8 mouse cellular contexts compared by ENCODE assay signal in the genomic region with DNA sequence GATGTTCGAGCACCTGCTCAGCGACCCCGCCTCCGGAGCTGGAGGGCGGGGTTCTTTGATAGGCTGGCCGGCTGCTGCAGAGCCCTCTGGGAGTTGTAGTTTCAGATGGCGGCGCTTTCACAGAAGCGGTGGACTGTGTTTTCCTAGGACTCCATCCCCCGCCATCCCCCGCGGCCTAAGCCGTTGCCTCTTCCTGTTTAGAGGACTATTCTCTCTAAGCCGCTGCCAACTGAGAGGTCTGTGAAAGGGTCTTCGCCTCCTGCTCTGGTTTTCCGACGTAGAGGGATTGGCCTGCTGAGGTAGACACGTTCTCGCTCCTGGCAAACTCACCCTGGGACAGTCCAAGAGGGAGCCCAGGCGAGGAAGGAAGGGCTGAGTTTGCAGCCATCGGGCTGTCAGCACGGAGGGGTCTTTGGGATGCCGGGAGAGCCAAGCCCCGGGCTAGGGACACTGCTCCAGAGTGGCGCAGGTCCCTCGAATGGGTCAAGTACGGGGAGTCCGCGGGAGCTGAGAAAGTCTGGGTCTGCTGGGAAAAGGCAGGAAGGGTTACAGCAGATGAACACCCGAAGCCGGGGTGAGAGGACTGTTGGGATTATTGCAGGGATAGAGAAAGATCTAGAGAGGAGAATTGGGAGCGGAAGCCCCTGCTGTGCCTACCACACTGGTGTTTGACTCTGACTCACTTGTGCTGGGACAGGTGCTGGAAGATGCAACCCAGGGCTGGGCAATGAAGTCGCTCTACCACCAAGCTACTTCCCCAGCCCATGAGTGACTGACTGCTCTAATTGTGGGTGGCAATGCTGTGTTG. TPM values are rescaled to one million over a fixed set of nuclear protein-coding genes. Genes with fewer than 3 reads are reported as not detected.
DNase-seq lines count a peak whose midpoint lies in the region; ATAC-seq lines count a peak whose summit lies in the region.

Gene Slc38a9 (plus strand): TSS at position 178 of the 808 bp plus-strand sequence.

- peak within 1 kb of the TSS; percentile 90 for H3K9ac ChIP-seq in heart, embryonic 14.5 days (ENCODE audit: low read length)
- peak within 1 kb of the TSS; percentile 93 for H3K9ac ChIP-seq in liver, embryonic 13.5 days
- H3K9ac ChIP-seq in stomach, embryonic 16.5 days (ENCODE audit: low read length): peak within 1 kb of the TSS; percentile 84

- peak; percentile 96 for ATAC-seq in heart, embryonic 14.5 days (ENCODE audit: insufficient number of reproducible peaks, insufficient read depth, low FRiP score, low read depth)
- peak; percentile 99 for ATAC-seq in liver, embryonic 13.5 days (ENCODE audit: low read depth)
- ATAC-seq in stomach, embryonic 16.5 days (ENCODE audit: insufficient read depth, low FRiP score): peak; percentile 96

- peak within 1 kb of the TSS; percentile 78 for H3K4me3 ChIP-seq in brown adipose tissue, adult 24 weeks (ENCODE audit: insufficient read depth, low read depth, low read length)
- peak within 1 kb of the TSS; percentile 91 to 94 for H3K4me3 ChIP-seq in heart, embryonic 14.5 days (ENCODE audit: control insufficient read depth in 1 of 2, insufficient read depth in 1 of 2, low read depth in 1 of 2, low read length in 2 of 2)
- H3K4me3 ChIP-seq in liver, embryonic 13.5 days (replicated peaks): peak within 1 kb of the TSS; percentile 82
- H3K4me3 ChIP-seq in stomach, embryonic 16.5 days (replicated peaks; ENCODE audit: low read length): peak within 1 kb of the TSS; percentile 87

- no peaks in the 10 kb centered on the region for H3K9me3 ChIP-seq in heart, embryonic 14.5 days (ENCODE audit: control insufficient read depth, low read length)
- H3K9me3 ChIP-seq in liver, embryonic 13.5 days (replicated peaks): no peaks in the 10 kb centered on the region
- no peaks in the 10 kb centered on the region for H3K9me3 ChIP-seq in stomach, embryonic 16.5 days (replicated peaks; ENCODE audit: control insufficient read depth, low read length)

- no peaks in the 10 kb centered on the region for H3K36me3 ChIP-seq in heart, embryonic 14.5 days (ENCODE audit: control insufficient read depth, insufficient read depth, low read length)
- no peaks in the 10 kb centered on the region for H3K36me3 ChIP-seq in liver, embryonic 13.5 days
- H3K36me3 ChIP-seq in stomach, embryonic 16.5 days (ENCODE audit: control insufficient read depth, insufficient read depth, low read length): no peaks in the 10 kb centered on the region

- H3K4me1 ChIP-seq in brown adipose tissue, adult 24 weeks (ENCODE audit: control insufficient read depth, insufficient read depth, insufficient read length, low read length): no peaks in the 10 kb centered on the region
- H3K4me1 ChIP-seq in heart, embryonic 14.5 days (ENCODE audit: control insufficient read depth in 2 of 2, insufficient read depth in 2 of 2, low read length in 2 of 2): peaks cover 2 to 12% of the 10 kb centered on the region in 2 experiments; a peak in 2 of 4 replicates
- H3K4me1 ChIP-seq in liver, embryonic 13.5 days (replicated peaks): peaks cover 28% of the 10 kb centered on the region
- H3K4me1 ChIP-seq in stomach, embryonic 16.5 days (ENCODE audit: control insufficient read depth, insufficient read depth, low read length): peaks cover 7% of the 10 kb centered on the region

- peak within 1 kb of the TSS; percentile 87 for H3K4me2 ChIP-seq in heart, embryonic 14.5 days (ENCODE audit: low read length)
- H3K4me2 ChIP-seq in liver, embryonic 13.5 days: peak within 1 kb of the TSS; percentile 83
- peak within 1 kb of the TSS; percentile 75 for H3K4me2 ChIP-seq in stomach, embryonic 16.5 days (ENCODE audit: low read depth, low read length)

- no peaks in the 10 kb centered on the region for H3K27me3 ChIP-seq in heart, embryonic 14.5 days (ENCODE audit: control insufficient read depth, insufficient read depth, low read length)
- H3K27me3 ChIP-seq in liver, embryonic 13.5 days: no peaks in the 10 kb centered on the region
- no peaks in the 10 kb centered on the region for H3K27me3 ChIP-seq in stomach, embryonic 16.5 days (ENCODE audit: control insufficient read depth, insufficient read depth, low read length)

- peak; percentile 94 for DNase-seq in CD4-positive, CD25-positive, alpha-beta regulatory T cell, adult 2 months (ENCODE audit: low read depth, low spot score)
- DNase-seq in fibroblast of lung, adult 2 months (ENCODE audit: low read depth): peak; percentile 83
- DNase-seq in kidney, postnatal 14 days: peak; percentile 96
- peak; percentile 89 for DNase-seq in liver, embryonic 13.5 days
- peak; percentile 86 for DNase-seq in neural tube, embryonic 10.5 days (ENCODE audit: extremely low spot score, low spot score)

- H3K27ac ChIP-seq in brown adipose tissue, adult 24 weeks (replicated peaks; ENCODE audit: low read depth, low read length): no peak within 1 kb of the TSS
- peak within 1 kb of the TSS; percentile 72 to 78 for H3K27ac ChIP-seq in heart, embryonic 14.5 days (replicated peaks in 1 of 2; ENCODE audit: control insufficient read depth in 1 of 2, insufficient read depth in 1 of 2, low read depth in 2 of 2, low read length in 2 of 2)
- peak within 1 kb of the TSS; percentile 62 for H3K27ac ChIP-seq in liver, embryonic 13.5 days
- H3K27ac ChIP-seq in stomach, embryonic 16.5 days (ENCODE audit: low read length): peak within 1 kb of the TSS; percentile 52

- WGBS in heart, embryonic 14.5 days: under 1% methylated on average over 33 of the region's 33 CpGs
- under 1% methylated on average over 33 of the region's 33 CpGs for WGBS in liver, embryonic 13.5 days (ENCODE audit: insufficient replicate concordance)
- WGBS in stomach, embryonic 16.5 days: under 1% methylated on average over 33 of the region's 33 CpGs

RNA-seq across cellular contexts. Expression of gene Slc38a9, which starts in this region (rescaled TPM):
- 4.2 and 6.3 TPM in 2 replicates for polyA plus RNA-seq in brown adipose tissue, adult 24 weeks (2012; ENCODE audit: insufficient read depth, insufficient read length, missing spikeins)
- polyA plus RNA-seq in heart, embryonic 14.5 days (2014; fragmentation: Nextera tagmentation; extraction: Ambion mirVana): 13.1 and 14.6 TPM in 2 replicates
- polyA plus RNA-seq in liver, embryonic 13.5 days (2015; fragmentation: Nextera tagmentation; extraction: Ambion mirVana): 10.3 and 10.9 TPM in 2 replicates
- 12.6 and 16.1 TPM in 2 replicates for polyA plus RNA-seq in stomach, embryonic 16.5 days (2015; fragmentation: Nextera tagmentation; extraction: Ambion mirVana)
